Mouse (Mus musculus): ENCODE data around the gene Tmem229a.

The Tmem229a gene

GRCm38 (mm10) chr6:24955946-24956585 lies at the start of gene Tmem229a:
TSS of gene Tmem229a (minus strand) at chr6:24956297.
- DNase-seq (ENCODE audit: low spot score in 2 of 2), result no peak

DNA sequence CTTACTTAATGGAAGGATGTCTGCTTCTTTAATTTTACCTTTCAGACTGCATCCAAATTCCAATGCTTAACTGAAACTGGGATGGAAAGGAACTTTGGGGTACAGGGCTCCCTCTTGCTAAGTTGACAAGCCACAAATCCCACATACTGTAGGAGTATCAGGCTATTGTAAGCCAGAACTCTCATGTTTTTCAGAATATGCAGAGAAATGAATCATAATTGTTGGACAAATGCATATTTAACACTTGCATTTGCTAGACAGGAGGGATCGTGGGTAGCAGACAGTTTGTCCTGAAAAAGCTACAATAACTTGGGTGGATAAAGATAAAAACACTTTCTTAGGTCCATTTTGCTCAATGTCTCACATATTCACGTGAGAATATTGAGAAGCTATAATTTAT lies 37.7 kb upstream of the Tmem229a start:
- DNase-seq (ENCODE audit: low spot score in 2 of 2), result no peak

- no peak for DNase-seq (ENCODE audit: low spot score in 2 of 2)
These were observed 33.7 kb upstream of the Tmem229a start for GRCm38 (mm10) chr6:24989836-24990235.

GRCm38 (mm10) chr6:24976176-24976575 lies 20.1 kb upstream of the Tmem229a start:
- no peak for DNase-seq (ENCODE audit: low spot score in 2 of 2)

DNA sequence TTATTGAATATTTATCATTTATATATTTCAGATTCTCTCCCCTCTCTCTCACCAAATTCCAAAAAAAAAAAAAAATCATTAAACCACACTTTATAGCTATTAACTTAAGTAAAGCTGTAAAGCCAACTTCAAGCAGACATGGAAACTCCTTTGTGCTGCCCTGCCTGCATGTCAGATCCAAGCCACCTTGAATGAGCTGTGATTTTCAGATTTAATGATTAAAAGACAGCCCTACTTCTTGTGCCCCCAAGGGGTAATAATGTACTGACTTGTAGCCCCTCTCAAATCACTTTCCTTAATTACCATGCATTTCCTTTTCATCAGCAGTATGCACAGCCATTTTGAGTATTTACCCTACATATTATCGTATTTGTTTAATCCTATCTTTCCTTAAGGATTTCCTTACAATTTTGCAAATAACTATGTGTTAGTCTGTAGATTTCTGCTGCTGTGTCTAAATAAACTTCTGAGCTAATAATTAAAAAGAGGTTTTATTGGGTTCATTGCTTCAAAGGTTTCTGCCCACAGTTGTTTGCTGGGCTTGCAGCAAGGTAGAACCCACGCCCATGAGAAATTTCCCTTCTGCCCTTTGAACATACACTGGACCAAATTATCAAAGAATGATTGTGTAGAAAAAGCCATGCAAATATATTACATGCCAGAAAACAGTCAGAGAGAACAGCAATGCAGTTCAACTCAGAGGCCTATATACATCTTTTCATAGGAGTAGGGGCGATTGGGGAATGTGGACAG lies 12.6 kb upstream of the Tmem229a start:
- DNase-seq (ENCODE audit: low spot score in 2 of 2), result no peak

- no peak for DNase-seq (ENCODE audit: low spot score in 2 of 2)
These were observed 11.6 kb upstream of the Tmem229a start for GRCm38 (mm10) chr6:24967726-24968125.

DNA sequence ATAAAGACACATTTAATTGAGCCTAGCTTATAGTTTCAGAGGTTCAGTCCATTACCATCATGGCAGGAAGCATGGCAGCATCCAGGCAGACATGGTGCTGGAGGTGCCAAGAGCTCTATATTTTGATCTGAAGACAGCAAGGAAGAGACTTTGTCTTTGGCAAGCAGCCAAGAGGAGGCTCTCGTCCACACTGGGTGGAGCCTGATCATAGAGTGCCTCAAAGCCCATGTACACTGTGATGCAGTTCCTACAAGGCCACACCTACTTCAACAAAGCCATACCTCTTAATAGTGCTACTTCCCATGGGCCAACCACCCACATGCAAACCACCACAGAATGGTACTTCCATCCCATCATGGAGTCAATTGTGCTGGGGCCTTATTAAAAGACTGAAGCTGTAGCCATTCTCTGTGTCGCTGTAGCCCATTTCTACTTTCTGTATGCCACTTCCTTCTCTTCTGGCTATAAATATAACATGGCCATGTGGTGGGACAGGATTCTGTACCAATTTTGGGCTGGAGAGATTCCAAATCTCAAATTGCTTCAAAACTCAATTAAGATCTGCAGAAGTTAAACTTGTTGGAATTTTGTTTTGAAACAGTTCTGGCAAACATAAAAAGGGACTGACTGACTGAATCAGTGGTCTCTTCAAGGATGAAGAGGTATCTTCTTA lies 10.0 kb upstream of the Tmem229a start:
- DNase-seq (ENCODE audit: low spot score in 2 of 2), result no peak

GRCm38 (mm10) chr6:24963754-24964153 lies 7.7 kb upstream of the Tmem229a start:
- no peak for DNase-seq (ENCODE audit: low spot score in 2 of 2)

DNA sequence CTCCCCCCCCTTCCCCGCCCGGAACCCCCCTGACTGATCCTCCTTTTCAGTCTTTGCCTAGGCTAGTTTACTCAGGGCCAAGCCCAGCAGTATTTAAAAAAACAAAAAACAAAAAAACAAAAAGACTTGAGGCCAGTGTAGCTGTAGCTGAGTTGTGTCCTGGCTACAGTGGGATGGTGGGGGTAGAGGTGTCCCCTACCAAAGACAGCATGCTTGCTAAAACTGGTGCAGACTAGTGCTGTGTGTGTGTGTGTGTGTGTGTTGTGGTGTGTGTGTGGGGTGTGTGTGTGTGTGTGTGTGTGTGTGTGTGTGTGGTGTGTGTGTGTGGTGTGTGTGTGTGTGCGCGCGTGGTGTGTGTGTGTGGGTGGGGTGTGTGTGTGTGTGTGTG lies 483 bp upstream of the Tmem229a start:
- DNase-seq (ENCODE audit: low spot score in 2 of 2), result no peak

- DNase-seq (ENCODE audit: low spot score in 2 of 2), result no peak
These were observed 759 bp downstream of the Tmem229a start for GRCm38 (mm10) chr6:24955131-24955945.

- DNase-seq (ENCODE audit: low spot score in 2 of 2), result no peak
These were observed 2.0 kb downstream of the Tmem229a start for GRCm38 (mm10) chr6:24954126-24954525.

- DNase-seq (ENCODE audit: low spot score in 2 of 2), result no peak
These were observed 3.8 kb downstream of the Tmem229a start for GRCm38 (mm10) chr6:24952341-24952740.

DNA sequence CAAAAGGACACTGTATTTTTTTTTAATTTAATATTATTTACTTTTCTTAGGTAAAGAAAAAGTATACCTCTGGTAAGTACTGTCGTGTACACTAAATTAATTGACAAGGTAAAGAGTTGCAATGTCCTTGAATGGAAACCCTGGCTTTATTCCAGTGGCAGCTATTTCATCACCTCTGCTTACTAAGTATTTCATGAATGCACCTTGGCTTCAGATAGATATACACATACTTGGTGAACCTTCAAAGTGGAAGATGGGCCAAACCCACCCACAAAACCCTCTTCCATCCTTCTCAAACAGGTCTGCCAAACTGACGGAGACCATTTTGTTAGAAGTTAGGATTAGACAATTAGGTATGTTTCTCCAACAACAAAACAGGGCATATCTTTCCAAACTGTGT lies 5.4 kb downstream of the Tmem229a start:
- DNase-seq (ENCODE audit: low spot score in 2 of 2), result no peak

- DNase-seq (ENCODE audit: low spot score in 2 of 2), result no peak
These were observed 30.9 kb downstream of the Tmem229a start for GRCm38 (mm10) chr6:24925076-24925785.

DNA sequence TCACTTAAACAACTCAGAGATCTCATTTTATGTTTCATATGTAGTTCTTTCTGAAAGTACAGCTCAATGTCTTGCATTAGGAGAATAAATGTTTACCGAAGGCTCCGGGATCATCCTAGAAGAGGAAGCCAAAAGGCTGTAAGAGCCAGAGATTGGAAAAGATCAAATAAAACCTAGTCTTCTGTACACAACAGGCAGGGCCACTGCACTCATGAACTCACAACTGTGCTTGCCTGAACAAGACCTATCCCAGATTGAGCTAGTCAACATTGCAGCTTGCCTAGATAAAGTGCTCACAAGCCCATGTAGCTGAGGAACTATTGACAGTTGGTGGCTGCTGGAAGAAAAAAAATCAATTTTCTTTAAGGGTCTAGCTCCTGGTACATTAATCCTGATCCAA lies 42.5 kb downstream of the Tmem229a start:
- no peak for DNase-seq (ENCODE audit: low spot score in 2 of 2)

GRCm38 (mm10) chr6:24910728-24911105 lies 45.4 kb downstream of the Tmem229a start:
- no peak for DNase-seq (ENCODE audit: low spot score in 2 of 2)

DNA sequence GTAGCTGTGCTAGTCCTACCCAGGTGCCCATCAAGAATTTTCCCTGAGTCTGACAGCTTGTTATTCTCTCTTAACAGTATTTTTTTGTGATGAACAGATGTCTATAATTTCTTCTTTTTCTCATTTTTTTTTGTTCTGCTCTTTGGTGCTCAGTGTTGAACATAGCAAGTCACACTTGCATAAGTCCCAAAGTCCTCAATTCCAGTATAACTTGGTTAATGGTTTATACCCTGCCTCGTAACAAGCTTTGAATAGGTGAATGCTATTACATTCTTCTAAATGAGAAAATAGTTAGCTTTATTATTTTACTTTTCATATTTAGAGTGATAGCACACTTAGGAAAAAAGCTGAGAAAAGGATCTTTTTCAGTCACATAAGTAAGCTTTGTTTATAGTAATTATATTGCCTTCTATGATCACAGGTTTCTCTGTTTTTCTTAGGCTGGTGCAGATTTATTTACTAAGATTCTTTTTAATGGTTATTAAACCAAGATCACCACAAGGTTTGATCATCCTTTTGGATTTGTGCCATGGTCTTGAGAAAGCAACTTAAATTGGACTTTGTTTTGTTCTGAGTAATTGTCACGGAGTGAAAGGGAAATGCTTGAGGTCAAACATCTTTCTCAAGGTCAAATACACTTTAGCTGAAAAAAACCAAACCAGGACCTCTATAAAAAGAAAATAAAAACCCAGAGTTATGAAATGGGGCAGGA lies 45.9 kb downstream of the Tmem229a start:
- no peak for DNase-seq (ENCODE audit: low spot score in 2 of 2)

DNA sequence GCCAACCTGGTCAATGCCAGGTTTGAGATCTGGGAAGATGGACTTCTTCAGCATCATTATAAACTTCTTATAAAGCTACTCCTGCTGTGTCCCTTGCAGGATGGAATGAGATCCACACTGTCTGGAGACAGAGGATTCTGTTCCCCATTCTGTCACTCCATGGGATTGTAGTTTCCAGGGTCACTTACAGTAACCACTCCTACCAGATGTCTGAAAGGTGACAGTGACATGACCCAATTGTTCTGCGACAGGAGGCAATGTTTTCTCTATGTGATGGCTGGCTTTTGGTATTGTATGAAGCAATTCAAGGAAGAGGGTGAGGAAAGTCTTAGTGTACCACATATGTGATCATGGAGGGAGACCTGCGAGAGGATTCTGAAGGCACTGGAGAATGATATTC lies 48.3 kb downstream of the Tmem229a start:
- no peak for DNase-seq (ENCODE audit: low spot score in 2 of 2)

- DNase-seq (ENCODE audit: low spot score in 2 of 2), result no peak
These were observed 51.0 kb downstream of the Tmem229a start for GRCm38 (mm10) chr6:24905101-24905500.

Measured in thymus, postnatal 10 days (tissue).